Mouse (Mus musculus): ENCODE measurements around the gene Arsb.

GRCm38 (mm10) chr13:93907971-93908370, 136.5 kb downstream of the Arsb start:
- no peak for TF ChIP-seq CTCF (IDR thresholded peaks at IDR 0.05; ENCODE audit: control insufficient read depth, insufficient read depth, insufficient read length)
- TF ChIP-seq USF1 (IDR thresholded peaks at IDR 0.05; ENCODE audit: low read depth), result no peak
- no peak for TF ChIP-seq CEBPB (IDR thresholded peaks at IDR 0.05; ENCODE audit: low read depth)
- no peak for TF ChIP-seq MAX (IDR thresholded peaks at IDR 0.05)
- TF ChIP-seq MYOD1 (IDR thresholded peaks at IDR 0.05; ENCODE audit: control insufficient read depth, insufficient read length, low read depth), result no peak
- TF ChIP-seq FOSL1 (IDR thresholded peaks at IDR 0.05; ENCODE audit: insufficient read depth, low read length, poor library complexity, severe bottlenecking), result no peak
- no peak for TF ChIP-seq MYOG (IDR thresholded peaks at IDR 0.05; ENCODE audit: control insufficient read depth, extremely low read depth, insufficient read length)
